10 mouse cellular contexts compared by ENCODE assay signal in the genomic region with DNA sequence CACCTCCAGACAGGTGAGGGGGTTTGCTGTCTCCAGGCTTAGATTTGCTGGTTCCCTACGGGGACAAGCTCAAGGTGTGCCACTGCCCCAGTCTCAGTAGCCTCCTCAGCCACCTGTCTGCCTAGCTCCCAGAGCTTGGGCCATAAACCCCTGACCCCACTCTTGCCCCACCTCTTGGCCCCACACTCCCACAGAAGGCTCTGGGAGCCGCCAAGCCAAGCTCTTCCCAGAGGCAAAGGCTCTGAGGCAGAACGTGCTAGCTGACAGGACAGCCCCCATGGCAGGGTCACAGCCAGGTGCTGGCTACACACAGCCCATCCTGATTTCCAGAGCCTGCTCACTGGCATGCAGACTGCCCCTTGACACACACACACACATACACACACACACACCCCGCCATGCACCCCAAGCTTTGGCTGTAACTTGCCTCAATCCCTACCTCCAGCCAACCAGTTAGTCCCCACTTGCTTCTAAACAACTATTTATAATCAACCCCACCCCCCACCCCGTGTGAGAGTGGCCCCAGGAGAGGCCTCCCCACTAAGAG. TPM values are rescaled to one million over a fixed set of nuclear protein-coding genes. Genes with fewer than 3 reads are reported as not detected.
DNase-seq lines count a peak whose midpoint lies in the region; ATAC-seq and TF ChIP-seq lines count a peak whose summit lies in the region.
"Had no signal": no experiment of that assay in that cellular context is flagged by ENCODE, and none has a peak within 500 bp of the region (broad histone marks: within the 10 kb centered on the region; RNA-seq: fewer than 3 reads in every experiment).

No protein-coding gene starts in this region.

- 31% methylated on average over 5 of the region's 5 CpGs for WGBS in heart, embryonic 12.5 days
- WGBS in embryonic facial prominence, embryonic 10.5 days = 30% methylated on average over 5 of the region's 5 CpGs
- 25% methylated on average over 5 of the region's 5 CpGs for WGBS in hindbrain, embryonic 14.5 days
- WGBS in midbrain, postnatal 0 days = 18% methylated on average over 5 of the region's 5 CpGs

- H3K4me2 ChIP-seq in heart, embryonic 12.5 days = no peak overlapping the region
- H3K4me2 ChIP-seq in hindbrain, embryonic 14.5 days (replicated peaks) = peak overlapping the region; percentile 34
- H3K4me2 ChIP-seq in midbrain, postnatal 0 days (ENCODE audit: low read depth, low read length, poor library complexity, severe bottlenecking) = peak overlapping the region; percentile 13; the same call in 1 of the 2 replicates

- no peaks in the 10 kb centered on the region for H3K9me3 ChIP-seq in heart, embryonic 12.5 days (replicated peaks)
- no peaks in the 10 kb centered on the region for H3K9me3 ChIP-seq in embryonic facial prominence, embryonic 10.5 days
- no peaks in the 10 kb centered on the region for H3K9me3 ChIP-seq in hindbrain, embryonic 14.5 days (ENCODE audit: control insufficient read depth, low read length)
- H3K9me3 ChIP-seq in midbrain, postnatal 0 days (ENCODE audit: low read length) = no peaks in the 10 kb centered on the region

- H3K4me3 ChIP-seq in heart, embryonic 12.5 days = no peak overlapping the region
- peak overlapping the region; percentile 36 for H3K4me3 ChIP-seq in embryonic facial prominence, embryonic 10.5 days
- H3K4me3 ChIP-seq in hindbrain, embryonic 14.5 days (replicated peaks; ENCODE audit: low read length) = no peak overlapping the region
- no peak overlapping the region for H3K4me3 ChIP-seq in midbrain, postnatal 0 days (ENCODE audit: low read depth, low read length)

- intact Hi-C loops in heart, postnatal 36 days (cut with DNase I) = no loop called here

- H3K27ac ChIP-seq in heart, embryonic 12.5 days (ENCODE audit: poor library complexity, severe bottlenecking) = peak overlapping the region; percentile 17; the same call in 1 of the 2 replicates
- H3K27ac ChIP-seq in embryonic facial prominence, embryonic 10.5 days (replicated peaks) = peak overlapping the region; percentile 88
- peak overlapping the region; percentile 85 for H3K27ac ChIP-seq in hindbrain, embryonic 14.5 days
- H3K27ac ChIP-seq in midbrain, postnatal 0 days (ENCODE audit: low read depth, low read length) = peak overlapping the region; percentile 78

- no peak for ATAC-seq in heart, embryonic 12.5 days (ENCODE audit: insufficient number of reproducible peaks, low FRiP score)
- ATAC-seq in hindbrain, embryonic 14.5 days (ENCODE audit: low FRiP score) = no peak
- no peak for ATAC-seq in midbrain, postnatal 0 days (ENCODE audit: low FRiP score)
- ATAC-seq: CD4-positive, CD25-positive, alpha-beta regulatory T cell, adult 4 months had no signal

- H3K36me3 ChIP-seq in heart, embryonic 12.5 days = peaks cover 26% of the 10 kb centered on the region
- H3K36me3 ChIP-seq in embryonic facial prominence, embryonic 10.5 days (replicated peaks) = peaks cover 46% of the 10 kb centered on the region
- H3K36me3 ChIP-seq in hindbrain, embryonic 14.5 days (replicated peaks; ENCODE audit: control insufficient read depth, insufficient read depth) = peaks cover 5% of the 10 kb centered on the region; the same call in 1 of the 2 replicates
- peaks cover 2% of the 10 kb centered on the region; the same call in 1 of the 2 replicates for H3K36me3 ChIP-seq in midbrain, postnatal 0 days (ENCODE audit: insufficient read depth, low read length)

- H3K9ac ChIP-seq in heart, embryonic 12.5 days = peak overlapping the region; percentile 21; the same call in 1 of the 2 replicates
- 0 out of 2 replicates have a peak overlapping the region, but pooled peaks have one; percentile 9 for H3K9ac ChIP-seq in hindbrain, embryonic 14.5 days
- no peak overlapping the region for H3K9ac ChIP-seq in midbrain, postnatal 0 days (replicated peaks; ENCODE audit: low read length, poor library complexity, severe bottlenecking)

- peaks cover 87% of the 10 kb centered on the region for H3K4me1 ChIP-seq in heart, embryonic 12.5 days (replicated peaks)
- H3K4me1 ChIP-seq in embryonic facial prominence, embryonic 10.5 days = peaks cover 90% of the 10 kb centered on the region
- peaks cover 90% of the 10 kb centered on the region for H3K4me1 ChIP-seq in hindbrain, embryonic 14.5 days (replicated peaks; ENCODE audit: control insufficient read depth, insufficient read depth, low read length)
- peaks cover 37% of the 10 kb centered on the region for H3K4me1 ChIP-seq in midbrain, postnatal 0 days (ENCODE audit: insufficient read depth, low read length)

- no peak for DNase-seq in heart, postnatal 36 days
- DNase-seq in embryonic facial prominence, embryonic 10.5 days (ENCODE audit: low spot score) = no peak
- no peak for DNase-seq in hindbrain, embryonic 14.5 days (ENCODE audit: low spot score)
- no peak for DNase-seq in midbrain, postnatal 0 days (ENCODE audit: low spot score)
- DNase-seq in thymus, postnatal 36 days = no peak
- no peak for DNase-seq in cerebellum, postnatal 14 days
- DNase-seq in adrenal gland, postnatal 36 days = no peak
- DNase-seq: thymus, adult 18-20 months had no signal

- no peak for TF ChIP-seq CTCF in midbrain, postnatal 0 days (IDR thresholded peaks at IDR 0.05)

- 0 out of 2 replicates have a peak, but pooled peaks cover 6% of the 10 kb centered on the region for H3K27me3 ChIP-seq in heart, embryonic 12.5 days (replicated peaks)
- H3K27me3 ChIP-seq in embryonic facial prominence, embryonic 10.5 days (replicated peaks; ENCODE audit: low read depth, poor library complexity, severe bottlenecking) = no peaks in the 10 kb centered on the region
- H3K27me3 ChIP-seq in hindbrain, embryonic 14.5 days (ENCODE audit: control insufficient read depth, insufficient read depth, low read length) = no peaks in the 10 kb centered on the region
- no peaks in the 10 kb centered on the region for H3K27me3 ChIP-seq in midbrain, postnatal 0 days (ENCODE audit: insufficient read depth, low read length)

RNA-seq across cellular contexts. Expression of a gene that starts 30.1 kb away (rescaled TPM):
- polyA plus RNA-seq in heart, embryonic 12.5 days (2016; fragmentation: Nextera tagmentation; extraction: Ambion mirVana) = 20.4 TPM in 2 replicates
- 10 to 100 TPM; 29.5 to 34.0 TPM for total RNA-seq in heart, postnatal 36 days (2021)
- polyA plus RNA-seq in embryonic facial prominence, embryonic 10.5 days (2016; fragmentation: Nextera tagmentation; extraction: Ambion mirVana) = 17.1 and 20.3 TPM in 2 replicates
- polyA plus RNA-seq in hindbrain, embryonic 14.5 days (2014; fragmentation: Nextera tagmentation; extraction: Ambion mirVana) = 23.3 and 25.6 TPM in 2 replicates
- 48.9 and 65.8 TPM in 2 replicates for total RNA-seq in midbrain, postnatal 0 days (2014; rRNA removed)
- 6.8 and 7.6 TPM in 2 replicates for polyA plus RNA-seq in midbrain, postnatal 0 days (2015; fragmentation: Nextera tagmentation; extraction: Ambion mirVana)
- 10 to 100 TPM; 17.5 to 25.5 TPM for total RNA-seq in adrenal gland, postnatal 36 days (2021)

RNA-seq across cellular contexts. Expression of a gene that starts 41.3 kb away (rescaled TPM):
- 22.6 and 24.5 TPM in 2 replicates for polyA plus RNA-seq in heart, embryonic 12.5 days (2016; fragmentation: Nextera tagmentation; extraction: Ambion mirVana)
- total RNA-seq in heart, postnatal 36 days (2021) = 10 to 100 TPM; 36.9 to 39.1 TPM
- 30.4 and 32.1 TPM in 2 replicates for polyA plus RNA-seq in embryonic facial prominence, embryonic 10.5 days (2016; fragmentation: Nextera tagmentation; extraction: Ambion mirVana)
- polyA plus RNA-seq in hindbrain, embryonic 14.5 days (2014; fragmentation: Nextera tagmentation; extraction: Ambion mirVana) = 29.1 and 30.0 TPM in 2 replicates
- 63.3 and 76.7 TPM in 2 replicates for total RNA-seq in midbrain, postnatal 0 days (2014; rRNA removed)
- polyA plus RNA-seq in midbrain, postnatal 0 days (2015; fragmentation: Nextera tagmentation; extraction: Ambion mirVana) = 9.9 and 12.6 TPM in 2 replicates
- total RNA-seq in adrenal gland, postnatal 36 days (2021) = 10 to 100 TPM; 63.2 to 63.3 TPM

Comparison
In these comparisons a context has a peak if more than half of its experiments do, and no peak if none do; other contexts are left out.
1. H3K27ac ChIP-seq: peak in every context shown above with its lines; median percentile 88 in embryonic facial prominence, embryonic 10.5 days; 85 in hindbrain, embryonic 14.5 days; 78 in midbrain, postnatal 0 days; 17 in heart, embryonic 12.5 days.